Mouse (Mus musculus): Measurements from ENCODE around the gene U90926.

DNA sequence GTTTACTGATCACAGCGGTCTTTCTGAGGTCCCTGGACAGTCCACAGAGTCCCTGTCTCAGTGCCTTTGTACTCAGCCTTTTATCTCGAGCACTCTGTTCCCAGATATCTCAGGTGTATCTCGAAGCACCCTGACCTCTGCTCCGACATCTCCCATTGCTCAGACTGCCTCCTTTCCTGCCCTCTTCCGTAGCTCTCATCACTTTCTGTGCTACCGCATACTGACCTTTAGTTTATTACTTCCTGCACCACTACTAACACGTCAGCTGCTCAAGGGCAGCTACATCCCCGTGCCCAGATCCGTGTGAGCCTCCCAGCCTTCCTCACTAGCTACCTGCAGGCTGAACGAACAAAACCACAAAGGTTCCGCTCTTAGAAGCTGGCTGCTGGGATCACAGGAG, 33.4 kb upstream of the U90926 start:
- no peak for TF ChIP-seq POLR2A (IDR thresholded peaks at IDR 0.05; ENCODE audit: borderline replicate concordance, low read depth, low read length)
- no peak for TF ChIP-seq CTCF (IDR thresholded peaks at IDR 0.05; ENCODE audit: low read depth, low read length)

Measured in bone marrow macrophage, adult 2 months (primary cell).